Mouse (Mus musculus) bone marrow, adult 2 months (tissue): ENCODE measurements around the gene Apoc1. TPM values are rescaled to one million over a fixed set of nuclear protein-coding genes. Genes with fewer than 3 reads are reported as not detected.
A peak's percentile ranks its signal among the peaks of the same experiment; 100 is the strongest.

Source experiments
- H3K27ac ChIP-seq: fragments of 200-500 bp; 2 replicates; pipeline ENCODE4 v1.5.1; 2012; ENCODE audit warnings: low read depth, mild to moderate bottlenecking, control low read depth, inconsistent platforms, low read length; ENCODE audit not compliant: control insufficient read depth, poor library complexity, insufficient read depth
- H3K4me1 ChIP-seq: fragments of 200-500 bp; 2 replicates; pipeline ENCODE4 v1.6.1; 2011; ENCODE audit warnings: low read length; ENCODE audit not compliant: control insufficient read depth, insufficient read depth
- H3K4me3 ChIP-seq: fragments of 200-500 bp; replicated peaks from 2 replicates; pipeline ENCODE3; 2011; ENCODE audit warnings: mild to moderate bottlenecking, low read depth, low read length, control low read depth; ENCODE audit not compliant: control insufficient read depth
- CTCF ChIP-seq: fragments of 200-500 bp; IDR thresholded peaks from 2 replicates; pipeline ENCODE4 v1.5.1; 2011; ENCODE audit warnings: low read length, control low read depth; ENCODE audit not compliant: control insufficient read depth, insufficient read depth
- POLR2A ChIP-seq: fragments of 200-500 bp; IDR thresholded peaks from 2 replicates; pipeline ENCODE4 v1.6.1; 2011; ENCODE audit warnings: low read depth, mild to moderate bottlenecking, control low read depth, low read length, borderline replicate concordance; ENCODE audit not compliant: control insufficient read depth
- WGBS: fragments of 180-500 bp; shearing (Covaris S2); methylation state at CpG from one replicate; pipeline ENCODE4 v1.1.7; 2018; 5-methylcytosine and 5-hydroxymethylcytosine counted together
- polyA plus RNA-seq: library from polyadenylated mRNA; stranded (reverse); fragments of >200 nt; gene quantifications from 2 replicates; pipeline ENCODE4 v1.2.4, GENCODE M21; 2011; ENCODE audit warnings: low replicate concordance; ENCODE audit not compliant: missing spikeins, insufficient read depth, insufficient read length

Apoc1 gene
- polyA plus RNA-seq, 1 experiment, result 137 TPM

DNA sequence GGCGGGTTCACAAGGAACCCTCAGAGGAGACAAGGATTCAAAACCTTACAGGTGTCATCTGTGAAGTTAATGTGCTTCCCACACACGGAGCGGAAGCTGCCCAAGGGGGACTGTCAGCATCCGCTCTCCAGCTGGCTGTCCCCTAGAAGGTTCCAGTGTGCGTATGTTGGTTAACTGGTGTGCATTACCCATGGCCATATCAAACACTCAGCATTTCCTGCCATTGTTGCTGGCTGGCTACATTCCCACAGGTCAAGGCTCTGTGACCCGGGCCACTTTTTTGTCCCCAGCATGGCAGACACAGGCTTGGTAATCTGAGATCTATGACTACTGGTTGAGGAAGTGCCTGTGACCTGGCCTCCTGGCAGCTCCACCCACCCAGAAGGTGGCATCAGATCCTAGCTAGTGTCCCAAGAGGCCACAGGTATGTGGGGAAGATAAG lies 30.3 kb upstream of the Apoc1 start:
- TF ChIP-seq CTCF (no peak), POLR2A (no peak)
- WGBS, result 67% methylated on average over 6 of the region's 6 CpGs
- Histone ChIP-seq H3K4me1 (no peaks in the 10 kb centered on the region), H3K27ac (no peak overlapping the region), H3K4me3 (no peak overlapping the region)

DNA sequence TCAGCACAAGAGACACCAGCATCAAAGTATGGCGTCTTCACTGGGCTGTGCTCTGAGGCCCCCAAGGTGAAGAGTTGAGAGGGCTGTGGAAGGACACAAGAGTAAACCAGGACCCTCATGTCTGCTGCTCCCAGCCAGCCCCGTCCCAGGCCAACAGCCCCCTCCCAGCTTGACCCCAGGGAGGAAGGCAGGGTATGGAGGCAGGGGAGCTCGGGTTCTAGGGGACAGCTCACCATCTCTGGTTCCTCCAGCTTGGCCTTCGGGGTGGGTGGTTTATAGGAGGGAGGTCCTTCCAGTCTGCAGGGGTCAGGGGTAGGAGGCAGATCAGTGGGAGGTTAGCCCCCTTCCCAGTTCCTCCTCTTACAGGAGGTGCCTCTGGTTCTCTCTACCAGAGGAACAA lies 26.7 kb upstream of the Apoc1 start:
- no peak overlapping the region for H3K4me3 ChIP-seq
- H3K4me1 ChIP-seq, result no peaks in the 10 kb centered on the region
- no peak overlapping the region for H3K27ac ChIP-seq
- TF ChIP-seq CTCF, result no peak
- TF ChIP-seq POLR2A, result no peak
- 79% methylated on average over 4 of the region's 4 CpGs for WGBS

DNA sequence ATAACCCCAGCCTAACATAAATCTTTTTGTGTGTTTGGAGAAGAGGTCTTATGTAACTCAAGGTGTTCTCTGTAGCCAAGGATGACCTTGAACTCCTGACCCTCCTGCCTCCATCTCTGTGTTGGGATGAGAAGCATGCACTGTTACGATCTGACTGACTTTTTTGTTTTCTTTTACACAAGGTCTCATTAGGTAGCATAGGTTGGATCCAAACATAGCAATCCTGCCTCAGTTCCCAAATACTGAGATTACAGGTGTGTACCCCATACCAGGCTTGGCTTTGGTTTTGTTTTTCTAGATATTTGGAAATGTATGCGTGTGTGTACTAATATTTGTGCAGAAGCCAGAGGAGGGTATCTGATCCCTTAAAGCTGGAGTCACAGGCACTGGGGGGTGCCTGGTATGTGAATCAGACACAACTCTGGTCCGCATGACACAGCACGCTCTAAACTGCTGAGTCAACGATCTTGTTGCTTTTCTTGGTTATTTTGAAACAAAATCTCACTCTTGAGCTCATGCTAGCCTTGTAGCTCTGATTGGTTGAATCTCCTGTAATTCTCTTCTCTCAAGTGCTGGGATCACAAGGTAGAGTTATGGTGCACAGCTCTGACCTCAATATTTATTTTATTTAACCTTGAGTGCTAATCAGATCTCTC lies 26.0 kb upstream of the Apoc1 start:
- TF ChIP-seq POLR2A (no peak), CTCF (no peak)
- 78% methylated on average over 5 of the region's 5 CpGs for WGBS
- Histone ChIP-seq H3K27ac (no peak overlapping the region), H3K4me3 (no peak overlapping the region), H3K4me1 (no peaks in the 10 kb centered on the region; the same call in 1 of the 2 replicates)

DNA sequence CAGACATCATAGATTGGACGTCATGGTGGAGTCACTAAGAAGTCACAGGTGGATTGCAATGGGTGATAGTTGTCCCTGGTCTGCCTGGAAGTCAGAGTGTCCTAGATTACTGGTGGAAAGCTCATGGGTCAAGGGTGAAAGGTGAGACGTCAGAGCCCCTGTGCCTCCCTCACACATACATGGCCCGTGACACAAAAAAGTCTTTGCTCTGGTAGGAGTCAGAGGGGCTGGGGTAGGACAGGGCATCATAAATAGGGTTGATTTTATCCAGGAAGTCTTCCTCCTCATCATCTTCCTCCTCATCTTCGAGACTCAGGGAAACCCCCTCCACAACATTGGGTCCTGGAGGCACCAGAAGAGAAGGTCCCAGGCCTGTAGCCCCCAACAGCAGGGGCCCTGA lies 24.9 kb upstream of the Apoc1 start:
- Histone ChIP-seq H3K27ac (no peak overlapping the region), H3K4me3 (no peak overlapping the region), H3K4me1 (no peaks in the 10 kb centered on the region; the same call in 1 of the 2 replicates)
- no peak for TF ChIP-seq CTCF
- TF ChIP-seq POLR2A, result no peak
- WGBS, result 67% methylated on average over 4 of the region's 4 CpGs

DNA sequence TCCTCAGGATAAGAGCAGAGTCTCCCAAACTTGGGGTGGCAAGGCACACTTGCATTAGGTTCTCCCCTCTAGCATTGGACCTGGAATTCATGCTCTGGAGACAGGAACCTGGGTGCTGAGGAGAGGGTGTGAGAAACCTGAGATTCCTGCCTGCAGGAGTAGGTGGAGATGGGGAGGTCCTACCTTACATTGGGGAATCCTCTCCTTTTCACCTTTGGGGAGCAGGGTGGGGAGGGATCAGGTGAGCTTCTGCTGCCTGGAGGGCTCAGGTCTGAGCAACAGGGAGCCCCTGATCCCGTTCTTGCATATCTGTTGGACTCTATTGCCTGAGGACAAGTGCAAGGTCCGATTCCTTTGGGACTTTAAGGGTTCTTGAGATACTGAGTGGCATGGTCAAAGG lies 24.4 kb upstream of the Apoc1 start:
- TF ChIP-seq CTCF (no peak), POLR2A (no peak)
- H3K27ac ChIP-seq, result no peak overlapping the region
- WGBS, result 84% methylated on average over 2 of the region's 2 CpGs
- no peaks in the 10 kb centered on the region; the same call in 1 of the 2 replicates for H3K4me1 ChIP-seq
- H3K4me3 ChIP-seq, result no peak overlapping the region

DNA sequence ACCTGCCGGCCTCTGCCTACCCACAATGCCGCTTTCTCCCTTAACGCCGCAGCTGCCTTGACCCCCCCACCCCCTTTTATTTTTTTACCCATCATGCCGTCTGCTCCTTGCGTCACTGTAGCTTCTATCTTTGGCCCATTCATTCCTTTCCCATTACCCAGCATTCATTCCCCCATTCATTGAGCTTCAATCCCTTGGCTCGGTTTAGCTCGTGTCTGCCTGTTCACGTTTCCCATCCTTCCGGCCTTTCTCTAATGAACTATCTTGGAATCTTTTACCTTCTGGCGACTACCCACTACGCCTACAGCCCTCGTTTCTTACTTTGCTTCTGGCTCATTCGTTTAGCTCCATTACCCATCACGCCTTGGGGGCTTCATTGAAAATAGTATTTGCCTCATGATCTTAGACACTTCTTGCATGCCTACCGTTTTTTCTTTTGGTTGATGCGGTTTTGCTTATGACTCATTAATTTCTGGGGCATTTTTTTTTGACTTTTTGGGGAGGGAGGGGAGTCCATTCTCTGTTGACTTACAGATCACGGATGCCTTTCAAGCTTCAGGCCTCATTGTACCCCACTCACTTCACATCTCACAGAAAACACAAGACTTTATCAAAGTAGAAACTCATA lies 23.7 kb upstream of the Apoc1 start:
- Histone ChIP-seq H3K4me3 (peak overlapping the region; percentile 77), H3K4me1 (no peaks in the 10 kb centered on the region; the same call in 1 of the 2 replicates), H3K27ac (peak overlapping the region; percentile 87)
- no peak for TF ChIP-seq CTCF
- no peak for TF ChIP-seq POLR2A
- 3% methylated on average over 18 of the region's 18 CpGs for WGBS

DNA sequence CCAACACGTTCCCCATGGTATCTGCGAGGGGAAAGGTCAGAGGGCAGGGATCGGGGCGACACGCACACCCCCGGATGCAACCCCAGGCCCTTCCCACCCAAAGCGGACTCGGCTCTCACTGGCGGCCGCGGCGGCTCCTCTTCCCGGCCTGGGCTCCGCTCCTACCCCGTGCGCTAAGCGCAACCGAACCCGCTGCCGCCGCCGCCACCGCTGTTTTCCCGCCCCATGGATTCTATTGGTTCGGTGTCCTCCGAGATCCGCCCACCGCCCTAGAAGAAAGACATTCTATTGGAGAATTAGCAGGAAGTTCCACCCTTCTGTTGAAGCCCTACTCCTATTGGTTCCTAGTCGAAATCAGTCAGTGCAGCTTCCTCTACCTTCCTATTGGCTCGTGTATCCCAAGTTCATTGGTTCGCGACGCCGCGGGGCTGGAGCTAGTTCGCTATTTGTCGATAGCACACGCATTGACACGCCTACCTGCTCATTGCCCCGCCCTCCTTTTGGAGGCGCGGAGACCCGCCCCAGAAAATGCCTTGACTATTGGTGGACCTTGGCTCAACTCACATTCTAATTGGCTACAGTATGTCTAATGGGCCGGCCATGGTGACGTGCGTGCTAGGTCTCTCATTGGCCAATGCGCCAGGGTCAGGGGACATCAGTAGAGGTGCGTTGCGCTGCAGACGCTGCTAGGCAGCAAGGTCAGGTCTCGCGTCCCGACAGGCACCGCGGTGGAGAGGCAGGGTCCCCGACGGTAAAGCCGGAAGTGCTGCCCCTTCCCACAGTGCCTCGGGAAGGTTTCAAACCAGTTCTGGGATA lies 23.0 kb upstream of the Apoc1 start, which contains the start of gene Tomm40:
Gene Tomm40, minus strand, starts transcription at position 200 of the 816 bp plus-strand sequence.
- H3K4me3 ChIP-seq, result peak within 1 kb of the TSS; percentile 82
- no peaks in the 10 kb centered on the region; the same call in none of the 2 replicates for H3K4me1 ChIP-seq
- TF ChIP-seq POLR2A (peak; percentile 79; the same call in 1 of the 2 replicates), CTCF (0 out of 2 replicates have a peak, but pooled peaks have one; percentile 18)
- under 1% methylated on average over 58 of the region's 59 CpGs for WGBS
- H3K27ac ChIP-seq, result peak within 1 kb of the TSS; percentile 87

DNA sequence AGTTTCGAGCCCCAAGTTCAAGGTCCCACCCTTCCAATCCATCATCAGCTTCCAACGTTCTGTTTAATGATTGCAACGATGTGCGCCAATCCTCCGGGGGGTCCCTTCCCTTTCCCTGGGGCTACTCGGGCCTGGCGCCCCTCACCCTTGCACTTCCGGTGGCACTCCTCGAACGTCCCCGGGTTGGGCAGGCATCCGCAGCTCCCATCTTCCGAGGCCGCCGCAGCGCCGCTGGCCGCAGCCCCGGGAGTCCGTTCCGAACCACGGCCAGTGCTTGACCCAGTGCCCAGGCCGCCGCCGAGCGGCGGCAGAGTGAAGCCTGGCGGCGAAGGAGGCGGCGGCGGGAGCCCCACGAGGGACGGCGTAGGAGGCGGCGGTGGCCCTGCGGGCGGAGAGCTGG lies 22.4 kb upstream of the Apoc1 start:
- H3K4me1 ChIP-seq, result peaks cover 1% of the 10 kb centered on the region
- peak overlapping the region; percentile 21 for H3K27ac ChIP-seq
- WGBS, result under 1% methylated on average over 39 of the region's 39 CpGs
- H3K4me3 ChIP-seq, result peak overlapping the region; percentile 82
- TF ChIP-seq CTCF (no peak), POLR2A (no peak)
